Mouse (Mus musculus) stomach, adult 2 months (tissue): ENCODE results near the gene Bves. TPM values are rescaled to one million over a fixed set of nuclear protein-coding genes. Genes with fewer than 3 reads are reported as not detected.

Experiments
- polyA plus RNA-seq: library from polyadenylated mRNA; depleted of rRNA; stranded (reverse); fragments of >200 nt; gene quantifications from 2 replicates; pipeline ENCODE4 v1.2.3, GENCODE M21; 2012; rRNA removed

Bves gene
- 1.7 and 1.8 TPM in 2 replicates for polyA plus RNA-seq

GRCm38 (mm10) chr10:45335434-45336422, at the start of gene Bves:
Gene Bves (plus strand): TSS chr10:45335772.

Other genes starting within 250 kb of the Bves start
- 0.47 and 0.61 TPM in 2 replicates for gene Popdc3, start 157.7 kb upstream of the Bves start, polyA plus RNA-seq
- gene Lin28b, start 150.6 kb downstream of the Bves start, polyA plus RNA-seq: 0.02 TPM in 1 of 2 replicates, not detected in the other
- gene Hace1, start 242.1 kb downstream of the Bves start, polyA plus RNA-seq: 1.6 and 1.7 TPM in 2 replicates